Mouse (Mus musculus) stomach, embryonic 16.5 days (tissue): ENCODE data around the gene Car3. TPM values are rescaled to one million over a fixed set of nuclear protein-coding genes. Genes with fewer than 3 reads are reported as not detected.

ENCODE experiments used
- ATAC-seq: fragments of 200-750 bp; cut with Nextera tagmentation; 2 replicates; pipeline ENCODE4 v1.8.0; 2017; ENCODE audit warnings: moderate number of reproducible peaks, moderate TSS enrichment; ENCODE audit not compliant: insufficient read depth, low FRiP score
- H3K27ac ChIP-seq: fragments of 300-500 bp; sonication (generic); 2 replicates; pipeline ENCODE4 v1.5.1; 2014; ENCODE audit warnings: low read length
- H3K27me3 ChIP-seq: fragments of 300-500 bp; sonication (generic); 2 replicates; pipeline ENCODE4 v1.6.1; 2014; ENCODE audit warnings: low read length, control low read depth, mixed read lengths; ENCODE audit not compliant: control insufficient read depth, insufficient read depth
- H3K36me3 ChIP-seq: fragments of 300-500 bp; sonication (generic); 2 replicates; pipeline ENCODE4 v1.6.1; 2014; ENCODE audit warnings: low read length; ENCODE audit not compliant: control insufficient read depth, insufficient read depth
- H3K4me1 ChIP-seq: fragments of 300-500 bp; sonication (generic); 2 replicates; pipeline ENCODE4 v1.6.1; 2014; ENCODE audit warnings: low read length, control low read depth, mixed read lengths; ENCODE audit not compliant: control insufficient read depth, insufficient read depth
- H3K4me2 ChIP-seq: fragments of 300-500 bp; sonication (generic); 2 replicates; pipeline ENCODE4 v1.6.1; 2014; ENCODE audit warnings: low read depth, low read length, mixed read lengths
- H3K4me3 ChIP-seq: fragments of 300-500 bp; sonication (generic); replicated peaks from 2 replicates; pipeline ENCODE4 v1.5.1; 2014; ENCODE audit warnings: mild to moderate bottlenecking, low read length
- H3K9ac ChIP-seq: fragments of 300-500 bp; sonication (generic); 2 replicates; pipeline ENCODE4 v1.6.1; 2014; ENCODE audit warnings: low read length
- H3K9me3 ChIP-seq: fragments of 300-500 bp; sonication (generic); replicated peaks from 2 replicates; pipeline ENCODE4 v1.6.1; 2016; ENCODE audit warnings: low read length, control low read depth; ENCODE audit not compliant: control insufficient read depth
- WGBS: fragments of 180-500 bp; shearing (Covaris S2); extraction: QIAGEN DNeasy Blood & Tissue Kit; methylation state at CpG from one replicate; pipeline ENCODE4 v1.1.7; 2014; 5-methylcytosine and 5-hydroxymethylcytosine counted together
- polyA plus RNA-seq: library from polyadenylated mRNA; unstranded; fragments of >200 nt; fragmentation: Nextera tagmentation; extraction: Ambion mirVana; gene quantifications from 2 replicates; pipeline ENCODE4 v1.2.1, GENCODE M21; 2015

The Car3 gene
- polyA plus RNA-seq, 1 experiment from 2014 or later, result 39.9 TPM

DNA sequence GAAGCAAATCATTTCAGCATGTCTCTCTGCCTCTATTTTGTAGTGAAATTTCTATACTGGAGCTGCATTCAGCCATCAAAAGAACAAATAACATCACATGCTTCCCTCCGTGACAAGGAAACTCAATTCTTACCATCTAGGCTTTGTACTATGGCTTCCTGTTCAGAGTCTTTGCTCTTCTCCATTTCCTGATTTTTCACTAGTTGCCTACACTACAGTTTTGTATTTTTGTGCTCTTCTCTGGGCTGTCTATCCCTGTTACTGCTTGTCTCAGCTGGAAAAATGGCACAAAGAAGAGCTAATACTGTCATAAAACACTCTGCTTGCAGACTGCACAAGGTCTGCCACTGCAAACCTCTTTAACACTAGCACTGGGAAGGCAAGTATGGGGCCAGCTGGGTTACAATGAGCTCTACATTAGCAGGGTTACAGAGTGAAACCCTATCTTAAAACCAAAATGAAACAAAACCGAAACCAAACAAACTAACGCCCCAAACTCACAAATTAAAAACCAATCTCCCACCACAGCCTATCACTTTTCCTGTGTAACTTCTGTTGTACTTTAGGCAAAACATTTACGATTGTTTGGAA, 48.8 kb downstream of the Car3 start:
- no peak for ATAC-seq
- H3K4me1 ChIP-seq, result no peaks in the 10 kb centered on the region
- no peak overlapping the region for H3K4me2 ChIP-seq
- no peaks in the 10 kb centered on the region for H3K36me3 ChIP-seq
- no peak overlapping the region for H3K27ac ChIP-seq
- 74% methylated on average over 4 of the region's 4 CpGs for WGBS
- H3K27me3 ChIP-seq, result no peaks in the 10 kb centered on the region
- H3K9me3 ChIP-seq, result no peaks in the 10 kb centered on the region
- H3K4me3 ChIP-seq, result no peak overlapping the region
- no peak overlapping the region for H3K9ac ChIP-seq

DNA sequence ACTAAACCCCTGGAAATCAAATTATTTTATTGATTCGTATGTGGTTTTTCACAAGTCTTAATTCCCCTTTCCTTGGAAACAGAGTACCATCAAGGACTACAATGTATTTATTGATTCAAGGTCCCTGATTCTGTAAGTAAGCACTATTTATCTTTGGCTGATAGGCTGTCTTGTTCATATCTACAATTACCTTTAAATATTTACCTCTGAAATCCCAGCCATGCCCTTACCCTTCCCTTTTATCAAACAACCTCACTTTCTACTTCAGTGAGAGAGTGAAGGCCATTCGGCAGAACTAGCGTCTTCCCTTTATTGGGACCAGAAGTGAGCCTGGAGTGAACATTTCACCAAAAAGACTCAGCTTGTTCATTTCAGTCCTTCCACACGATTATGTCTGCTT, 50.5 kb downstream of the Car3 start:
- H3K9me3 ChIP-seq, result no peaks in the 10 kb centered on the region
- H3K27me3 ChIP-seq, result no peaks in the 10 kb centered on the region
- no peaks in the 10 kb centered on the region for H3K4me1 ChIP-seq
- no peak overlapping the region for H3K4me3 ChIP-seq
- H3K27ac ChIP-seq, result no peak overlapping the region
- no peaks in the 10 kb centered on the region for H3K36me3 ChIP-seq
- H3K4me2 ChIP-seq, result no peak overlapping the region
- ATAC-seq, result 0 out of 2 replicates have a peak, but pooled peaks have one; percentile 21
- H3K9ac ChIP-seq, result no peak overlapping the region
- 47% methylated on average over 4 of the region's 4 CpGs for WGBS

DNA sequence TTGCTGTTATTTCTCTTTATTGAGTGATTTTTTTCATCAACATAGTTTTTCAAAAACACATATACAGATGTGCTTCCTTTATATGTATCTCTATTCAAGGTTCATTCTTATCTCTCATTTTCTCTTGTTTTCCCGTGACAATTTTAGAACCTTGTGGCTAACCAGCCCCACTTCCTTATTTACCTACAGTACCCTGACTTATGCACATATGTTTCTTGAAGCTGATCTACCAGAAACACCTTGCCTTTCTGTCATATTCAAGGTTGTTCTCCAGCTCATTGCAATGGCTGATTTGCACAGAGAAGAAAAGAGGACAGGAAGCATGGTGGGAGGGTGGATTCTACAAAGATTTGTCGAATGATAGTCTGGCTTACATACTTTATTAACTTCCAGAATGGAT, 52.0 kb downstream of the Car3 start:
- no peak overlapping the region for H3K4me2 ChIP-seq
- H3K4me3 ChIP-seq, result no peak overlapping the region
- WGBS, result 83% methylated on average over 2 of the region's 2 CpGs
- H3K9me3 ChIP-seq, result no peaks in the 10 kb centered on the region
- no peak overlapping the region for H3K27ac ChIP-seq
- H3K36me3 ChIP-seq, result no peaks in the 10 kb centered on the region
- no peaks in the 10 kb centered on the region for H3K4me1 ChIP-seq
- ATAC-seq, result no peak
- no peaks in the 10 kb centered on the region for H3K27me3 ChIP-seq
- no peak overlapping the region for H3K9ac ChIP-seq

DNA sequence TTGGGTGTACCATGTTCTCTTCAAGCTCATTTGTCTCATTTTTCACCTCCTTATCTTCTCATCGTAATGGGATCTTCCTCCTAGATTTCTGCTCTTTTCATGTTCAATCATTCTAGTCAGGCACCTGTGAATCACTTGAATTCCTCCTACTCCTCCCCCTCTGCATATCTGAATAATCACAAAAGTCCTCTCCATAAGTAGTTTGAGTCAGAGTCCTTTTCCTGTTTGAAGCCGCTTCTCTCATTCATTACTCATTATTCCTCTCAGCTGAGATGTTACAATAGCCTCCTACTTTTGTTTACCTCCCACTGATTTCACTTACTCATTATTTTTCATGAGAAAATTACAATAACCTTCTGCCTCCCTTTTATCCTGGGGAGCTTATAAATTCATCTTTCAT, 53.9 kb downstream of the Car3 start:
- 66% methylated on average over 2 of the region's 2 CpGs for WGBS
- Histone ChIP-seq H3K9ac (no peak overlapping the region), H3K4me1 (no peaks in the 10 kb centered on the region), H3K4me2 (no peak overlapping the region), H3K27ac (no peak overlapping the region), H3K36me3 (no peaks in the 10 kb centered on the region), H3K9me3 (no peaks in the 10 kb centered on the region), H3K4me3 (no peak overlapping the region), H3K27me3 (no peaks in the 10 kb centered on the region)
- ATAC-seq, result no peak

Other genes starting within 250 kb of the Car3 start
- gene Car13, start 221.8 kb upstream of the Car3 start, polyA plus RNA-seq, result 6.0 and 6.2 TPM in 2 replicates
- gene Car1, start 55.1 kb upstream of the Car3 start, polyA plus RNA-seq, result 0.45 and 1.7 TPM in 2 replicates
- 285 and 313 TPM in 2 replicates for gene Car2, start 22.8 kb downstream of the Car3 start, polyA plus RNA-seq